Comparison of ENCODE assay signal across 30 mouse cellular contexts in the genomic region with DNA sequence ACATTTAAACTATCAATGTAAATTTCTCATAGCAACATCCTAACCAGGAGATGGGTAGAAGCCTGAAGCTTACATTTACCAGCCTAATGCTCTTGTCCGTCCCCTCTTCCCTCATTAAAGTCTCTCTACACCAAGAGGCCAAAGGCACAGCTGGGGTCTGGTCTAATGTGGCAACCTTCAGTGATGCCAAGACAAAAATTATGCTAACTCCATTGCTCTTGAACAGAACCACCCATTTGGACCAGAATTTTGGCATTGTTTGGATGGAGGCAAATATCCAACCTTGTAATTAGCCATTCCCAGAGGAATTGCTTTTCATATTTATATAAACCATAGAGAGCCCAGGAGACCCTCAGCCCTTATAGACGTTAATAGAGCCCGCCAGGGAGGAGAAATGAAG.
DNase-seq lines count a peak whose midpoint lies in the region; ATAC-seq and TF ChIP-seq lines count a peak whose summit lies in the region.
"Had no signal": no experiment of that assay in that cellular context is flagged by ENCODE, and none has a peak within 500 bp of the region (broad histone marks: within the 10 kb centered on the region; RNA-seq: fewer than 3 reads in every experiment).

No protein-coding gene starts in this region.

- H3K9me3 ChIP-seq in embryonic facial prominence, embryonic 15.5 days (replicated peaks) = no peaks in the 10 kb centered on the region
- no peaks in the 10 kb centered on the region for H3K9me3 ChIP-seq in embryonic facial prominence, embryonic 10.5 days
- no peaks in the 10 kb centered on the region for H3K9me3 ChIP-seq in limb, embryonic 14.5 days (ENCODE audit: control insufficient read depth, low read length)
- H3K9me3 ChIP-seq: embryonic facial prominence, embryonic 13.5 days; heart, embryonic 10.5 days; heart, embryonic 15.5 days; hindbrain, embryonic 13.5 days; kidney, embryonic 15.5 days; liver, embryonic 15.5 days; midbrain, embryonic 15.5 days; stomach, embryonic 15.5 days had no signal

- 76% methylated on average over 3 of the region's 3 CpGs for WGBS in embryonic facial prominence, embryonic 15.5 days
- WGBS in embryonic facial prominence, embryonic 10.5 days = 88% methylated on average over 3 of the region's 3 CpGs
- 65% methylated on average over 3 of the region's 3 CpGs for WGBS in limb, embryonic 14.5 days

- no peak overlapping the region for H3K9ac ChIP-seq in embryonic facial prominence, embryonic 15.5 days
- H3K9ac ChIP-seq in limb, embryonic 14.5 days (ENCODE audit: low read depth, low read length, severe bottlenecking) = no peak overlapping the region
- H3K9ac ChIP-seq: embryonic facial prominence, embryonic 13.5 days; heart, embryonic 15.5 days; hindbrain, embryonic 13.5 days; kidney, embryonic 15.5 days; liver, embryonic 15.5 days; lung, embryonic 14.5 days; midbrain, embryonic 15.5 days; stomach, embryonic 15.5 days had no signal

- H3K4me2 ChIP-seq in embryonic facial prominence, embryonic 15.5 days (replicated peaks) = no peak overlapping the region
- 0 out of 2 replicates have a peak overlapping the region, but pooled peaks have one; percentile 15 for H3K4me2 ChIP-seq in limb, embryonic 14.5 days (replicated peaks; ENCODE audit: low read depth, low read length, severe bottlenecking)
- H3K4me2 ChIP-seq: embryonic facial prominence, embryonic 13.5 days; heart, embryonic 15.5 days; hindbrain, embryonic 13.5 days; kidney, embryonic 15.5 days; liver, embryonic 15.5 days; lung, embryonic 14.5 days; midbrain, embryonic 15.5 days; stomach, embryonic 15.5 days had no signal

- H3K27me3 ChIP-seq in embryonic facial prominence, embryonic 15.5 days = no peaks in the 10 kb centered on the region
- H3K27me3 ChIP-seq in embryonic facial prominence, embryonic 10.5 days (replicated peaks; ENCODE audit: low read depth, poor library complexity, severe bottlenecking) = no peaks in the 10 kb centered on the region
- no peaks in the 10 kb centered on the region for H3K27me3 ChIP-seq in limb, embryonic 14.5 days (ENCODE audit: control insufficient read depth, insufficient read depth, low read length)
- H3K27me3 ChIP-seq: embryonic facial prominence, embryonic 13.5 days; heart, embryonic 15.5 days; hindbrain, embryonic 13.5 days; kidney, embryonic 15.5 days; liver, embryonic 15.5 days; midbrain, embryonic 15.5 days; stomach, embryonic 15.5 days had no signal

- peaks cover 27% of the 10 kb centered on the region for H3K36me3 ChIP-seq in embryonic facial prominence, embryonic 15.5 days
- peaks cover 26% of the 10 kb centered on the region for H3K36me3 ChIP-seq in embryonic facial prominence, embryonic 10.5 days (replicated peaks)
- peaks cover 13% of the 10 kb centered on the region for H3K36me3 ChIP-seq in limb, embryonic 14.5 days (ENCODE audit: control insufficient read depth, insufficient read depth, low read length)
- H3K36me3 ChIP-seq: midbrain, embryonic 15.5 days had no signal

- peaks cover 32% of the 10 kb centered on the region for H3K4me1 ChIP-seq in embryonic facial prominence, embryonic 15.5 days
- H3K4me1 ChIP-seq in embryonic facial prominence, embryonic 10.5 days = peaks cover 35% of the 10 kb centered on the region
- peaks cover 27% of the 10 kb centered on the region for H3K4me1 ChIP-seq in limb, embryonic 14.5 days (ENCODE audit: control insufficient read depth, insufficient read depth, low read length)

- H3K27ac ChIP-seq in embryonic facial prominence, embryonic 15.5 days (replicated peaks) = peak overlapping the region; percentile 44; the same call in 1 of the 2 replicates
- no peak overlapping the region for H3K27ac ChIP-seq in embryonic facial prominence, embryonic 10.5 days (replicated peaks)
- peak overlapping the region; percentile 36; the same call in 1 of the 2 replicates for H3K27ac ChIP-seq in layer of hippocampus, adult 2 months
- no peak overlapping the region for H3K27ac ChIP-seq in limb, embryonic 14.5 days (replicated peaks; ENCODE audit: low read depth, low read length)
- H3K27ac ChIP-seq: embryonic facial prominence, embryonic 13.5 days; heart, embryonic 10.5 days; heart, embryonic 15.5 days; hindbrain, embryonic 13.5 days; kidney, embryonic 15.5 days; liver, embryonic 15.5 days; midbrain, embryonic 15.5 days had no signal

- TF ChIP-seq CTCF in layer of hippocampus, adult 2 months (conservative IDR thresholded peaks at IDR 0.05) = no peak
- no peak for TF ChIP-seq CTCF in brain, embryonic 14.5 days (IDR thresholded peaks at IDR 0.05; ENCODE audit: borderline replicate concordance, extremely low read depth, insufficient read depth, insufficient read length)

- ATAC-seq in embryonic facial prominence, embryonic 15.5 days (ENCODE audit: insufficient number of reproducible peaks, low FRiP score, low TSS enrichment, low read depth) = no peak
- ATAC-seq in limb, embryonic 14.5 days (ENCODE audit: low FRiP score, low read depth) = no peak
- ATAC-seq: activated CD4-positive, CD25-positive, alpha-beta regulatory T cell, adult 4 months; forebrain, embryonic 16.5 days; midbrain, embryonic 15.5 days had no signal

- DNase-seq in embryonic facial prominence, embryonic 10.5 days (ENCODE audit: low spot score) = no peak
- no peak for DNase-seq in layer of hippocampus, adult 2 months (ENCODE audit: low spot score in 2 of 2)
- no peak for DNase-seq in layer of hippocampus, postnatal 14 days (ENCODE audit: low spot score in 2 of 2)
- peak; percentile 39 for DNase-seq in brain, embryonic 14.5 days (ENCODE audit: low read depth)
- no peak for DNase-seq in limb, embryonic 14.5 days (ENCODE audit: low spot score)
- no peak for DNase-seq in thymus, postnatal 14 days
- DNase-seq: adrenal gland, adult 2 months; adrenal gland, postnatal 36 days; B cell, adult 2 months; embryo, embryonic 11 days; gastrocnemius, postnatal 14 days; kidney, adult 18-20 months; kidney, postnatal 4 days; liver; lung, embryonic 14.5 days; lung, postnatal 14 days; right cerebral cortex, postnatal 25 days; thymus, postnatal 25 days had no signal

- H3K4me3 ChIP-seq in embryonic facial prominence, embryonic 15.5 days (replicated peaks) = no peak overlapping the region
- no peak overlapping the region for H3K4me3 ChIP-seq in embryonic facial prominence, embryonic 10.5 days
- no peak overlapping the region for H3K4me3 ChIP-seq in layer of hippocampus, adult 2 months
- H3K4me3 ChIP-seq in limb, embryonic 14.5 days (replicated peaks; ENCODE audit: low read length) = no peak overlapping the region
- H3K4me3 ChIP-seq: embryonic facial prominence, embryonic 13.5 days; erythroblast, embryonic 14.5 days; heart, embryonic 10.5 days; heart, embryonic 15.5 days; hindbrain, embryonic 13.5 days; kidney, embryonic 15.5 days; liver, embryonic 15.5 days; midbrain, embryonic 15.5 days; stomach, embryonic 15.5 days had no signal

- no peak for TF ChIP-seq POLR2A in brain, embryonic 14.5 days (IDR thresholded peaks at IDR 0.05; ENCODE audit: borderline replicate concordance, extremely low read depth, insufficient read depth, insufficient read length, poor library complexity, severe bottlenecking)
- no peak for TF ChIP-seq POLR2A in limb, embryonic 14.5 days (IDR thresholded peaks at IDR 0.05; ENCODE audit: borderline replicate concordance, extremely low read depth, insufficient read depth, insufficient read length)

Comparison
In these comparisons a context has a peak if more than half of its experiments do, and no peak if none do; other contexts are left out.
1. H3K27ac ChIP-seq: peak in embryonic facial prominence, embryonic 15.5 days (single experiment) and layer of hippocampus, adult 2 months (single experiment); none in embryonic facial prominence, embryonic 10.5 days (single experiment) and limb, embryonic 14.5 days (single experiment).